Mouse (Mus musculus) G1E (cell line): ENCODE results near the gene Cask. TPM values are rescaled to one million over a fixed set of nuclear protein-coding genes. Genes with fewer than 3 reads are reported as not detected.

Experiments
- ATAC-seq: 2 replicates; pipeline ENCODE4 v1.8.0; 2016; ENCODE audit warnings: mild to moderate bottlenecking; ENCODE audit not compliant: insufficient number of reproducible peaks, poor library complexity, low FRiP score, severe bottlenecking; ENCODE audit errors: extremely low read depth
- DNase-seq: peaks from one replicate; pipeline ENCODE4 v3.0.0; 2012; ENCODE audit warnings: low spot score
- H3K27me3 ChIP-seq: 2 replicates; pipeline ENCODE4 v1.6.1; 2012; ENCODE audit warnings: mild to moderate bottlenecking, low read length, inconsistent platforms; ENCODE audit not compliant: insufficient read depth
- H3K36me3 ChIP-seq: replicated peaks from 2 replicates; pipeline ENCODE3; 2012; ENCODE audit warnings: mild to moderate bottlenecking, inconsistent platforms
- H3K4me1 ChIP-seq: 2 replicates; pipeline ENCODE4 v1.6.1; 2012; ENCODE audit warnings: low read depth, low read length, inconsistent platforms, mixed read lengths; ENCODE audit not compliant: insufficient read depth
- H3K4me3 ChIP-seq: 2 replicates; pipeline ENCODE4 v1.5.1; 2012; ENCODE audit warnings: low read depth, mild to moderate bottlenecking, inconsistent platforms, low read length, moderate library complexity, mixed read lengths
- H3K9me3 ChIP-seq: replicated peaks from 2 replicates; pipeline ENCODE4 v1.6.1; 2012; ENCODE audit warnings: inconsistent platforms
- CTCF ChIP-seq: IDR thresholded peaks from 2 replicates; pipeline ENCODE4 v1.5.1; 2012; ENCODE audit warnings: low read depth, low read length, inconsistent platforms, mixed read lengths
- GATA1 ChIP-seq: IDR thresholded peaks from 2 replicates; pipeline ENCODE4 v1.6.1; 2012; ENCODE audit warnings: borderline replicate concordance, low read length, inconsistent platforms, mixed read lengths
- GATA2 ChIP-seq: IDR thresholded peaks from 2 replicates; pipeline ENCODE4 v1.6.1; 2012; ENCODE audit warnings: low read depth, low read length, inconsistent platforms, borderline replicate concordance
- POLR2AphosphoS5 ChIP-seq: IDR thresholded peaks from 2 replicates; pipeline ENCODE4 v1.6.1; 2012; ENCODE audit warnings: low read depth, low read length, inconsistent platforms; ENCODE audit not compliant: insufficient replicate concordance
- TAL1 ChIP-seq: conservative IDR thresholded peaks from 2 replicates; pipeline ENCODE4 v1.6.1; 2012; ENCODE audit warnings: low read depth, low read length, inconsistent platforms, mixed read lengths
- polyA plus RNA-seq: library from polyadenylated mRNA; stranded (reverse); fragments of >175 nt; gene quantifications from 2 replicates; pipeline ENCODE4 v1.2.3, GENCODE M21; 2012
- total RNA-seq, 2 experiments: library from RNA; stranded (forward) in 1 of 2; stranded (reverse) in 1 of 2; fragments of 200-1000 nt in 1 of 2; fragments of >200 nt in 1 of 2; fragmentation: Nextera tagmentation in 1 of 2; gene quantifications; 2 replicates each; pipeline ENCODE4 v1.2.3; 2014 to 2017

Cask gene
- 1.5 TPM in 1 of 2 replicates, not detected in the other for total RNA-seq (2014; fragmentation: Nextera tagmentation)
- 0.05 and 0.29 TPM in 2 replicates for total RNA-seq (2017)
- polyA plus RNA-seq = not detected in 2 replicates

DNA sequence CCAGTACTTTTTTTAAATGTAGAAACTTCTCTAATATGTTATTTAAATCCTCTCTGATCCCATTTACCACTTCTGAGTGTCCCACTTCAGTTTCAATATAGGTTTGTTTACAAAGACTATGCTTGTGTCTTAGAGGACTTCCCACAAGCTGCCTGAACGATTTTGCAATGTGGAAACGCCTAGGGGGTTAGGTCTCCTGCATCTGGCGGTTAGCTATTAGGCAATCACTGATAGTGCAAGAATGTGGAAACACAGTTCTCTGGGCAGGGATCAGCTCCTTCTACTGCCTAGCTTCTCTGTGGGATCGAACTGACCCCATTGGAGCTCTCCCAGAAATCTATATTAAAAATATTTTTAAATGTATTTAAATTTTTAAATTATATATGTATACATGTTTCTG lies at the start of gene Cask:
Cask (minus strand) TSS at position 83 of the 400 bp plus-strand sequence.
- Histone ChIP-seq H3K4me3 (no peak within 1 kb of the TSS), H3K36me3 (no peaks in the 10 kb centered on the region), H3K4me1 (no peaks in the 10 kb centered on the region), H3K27me3 (no peaks in the 10 kb centered on the region), H3K9me3 (peaks cover 4% of the 10 kb centered on the region)
- ATAC-seq (no peak), DNase-seq (no peak)
- TF ChIP-seq CTCF = no peak
- TF ChIP-seq GATA2 = no peak
- TF ChIP-seq POLR2AphosphoS5 = no peak
- no peak for TF ChIP-seq GATA1
- no peak for TF ChIP-seq TAL1

GRCm38 (mm10) chrX:13889976-13890375 lies 38.8 kb upstream of the Cask start:
- Histone ChIP-seq H3K4me3 (no peak overlapping the region), H3K27me3 (no peaks in the 10 kb centered on the region), H3K36me3 (no peaks in the 10 kb centered on the region), H3K9me3 (no peaks in the 10 kb centered on the region), H3K4me1 (no peaks in the 10 kb centered on the region)
- no peak for TF ChIP-seq POLR2AphosphoS5
- TF ChIP-seq TAL1 = no peak
- TF ChIP-seq GATA2 = no peak
- no peak for TF ChIP-seq CTCF
- no peak for TF ChIP-seq GATA1
- ATAC-seq = no peak
- no peak for DNase-seq

DNA sequence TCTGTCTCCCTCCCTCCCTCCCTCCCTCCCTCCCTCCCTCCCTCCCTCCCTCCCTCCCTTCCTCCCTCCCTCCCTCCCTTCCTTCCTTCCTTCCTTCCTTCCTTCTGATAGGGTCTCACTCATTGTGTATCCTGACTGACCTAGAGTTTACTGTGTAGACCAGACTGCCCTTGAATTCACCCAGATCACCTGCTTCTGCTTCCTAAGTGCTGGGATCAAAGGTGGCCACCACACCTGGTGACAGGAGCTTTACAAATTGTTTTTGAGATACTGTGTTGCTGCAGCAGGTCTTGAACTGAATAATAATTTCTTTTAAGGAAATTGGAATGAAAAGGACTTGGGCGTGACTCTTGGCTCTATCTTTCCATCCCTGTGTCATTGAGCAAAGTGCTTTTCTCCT lies 33.2 kb upstream of the Cask start:
- no peaks in the 10 kb centered on the region for H3K36me3 ChIP-seq
- DNase-seq = no peak
- no peak for ATAC-seq
- H3K9me3 ChIP-seq = no peaks in the 10 kb centered on the region
- H3K27me3 ChIP-seq = no peaks in the 10 kb centered on the region
- TF ChIP-seq POLR2AphosphoS5 (no peak), GATA2 (no peak), CTCF (no peak), GATA1 (no peak), TAL1 (no peak)
- H3K4me3 ChIP-seq = no peak overlapping the region
- H3K4me1 ChIP-seq = no peaks in the 10 kb centered on the region

DNA sequence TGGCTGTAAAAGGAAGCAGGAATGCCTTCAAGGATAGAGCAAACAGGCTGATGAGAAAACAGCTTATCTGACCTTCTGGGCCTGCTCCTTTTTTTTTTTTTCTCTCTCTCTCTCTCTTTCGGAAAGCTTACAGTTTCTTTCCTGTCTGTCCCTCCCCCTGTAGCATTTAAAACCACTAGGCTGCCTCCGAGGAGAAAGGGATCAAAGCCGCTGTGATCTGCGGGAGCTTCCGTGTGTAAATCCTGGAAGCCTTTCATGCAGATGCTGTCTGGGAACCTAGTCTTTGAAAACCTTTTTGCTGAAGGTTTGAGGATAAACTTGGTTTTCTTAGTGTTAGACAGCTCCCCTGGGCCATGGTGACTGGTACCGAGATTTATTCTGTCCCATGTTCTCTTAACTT lies 30.8 kb upstream of the Cask start:
- Histone ChIP-seq H3K4me1 (no peaks in the 10 kb centered on the region), H3K36me3 (no peaks in the 10 kb centered on the region), H3K27me3 (no peaks in the 10 kb centered on the region), H3K9me3 (no peaks in the 10 kb centered on the region), H3K4me3 (no peak overlapping the region)
- TF ChIP-seq GATA2 (no peak), TAL1 (no peak), GATA1 (no peak), POLR2AphosphoS5 (no peak), CTCF (no peak)
- no peak for ATAC-seq
- no peak for DNase-seq

DNA sequence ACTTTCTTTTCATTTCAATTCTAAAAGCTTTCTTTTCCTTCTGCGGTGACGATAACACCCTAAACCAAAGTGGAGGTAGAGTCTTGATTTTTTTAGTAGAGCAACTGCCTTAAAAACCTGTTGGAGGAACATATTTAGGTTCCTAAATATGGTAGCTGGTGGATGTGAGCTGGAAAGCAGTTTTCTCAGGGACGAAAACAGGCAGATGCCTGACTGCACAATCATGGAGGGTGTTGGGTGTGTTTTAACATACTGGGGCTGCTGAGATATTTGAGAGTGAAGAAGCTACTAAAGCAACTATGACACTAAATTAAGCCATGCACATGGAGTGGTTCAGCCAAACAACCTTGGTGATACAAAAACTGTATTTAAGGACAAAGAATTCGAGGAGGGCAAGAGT lies 9.0 kb upstream of the Cask start:
- Histone ChIP-seq H3K27me3 (no peaks in the 10 kb centered on the region), H3K4me3 (no peak overlapping the region), H3K4me1 (no peaks in the 10 kb centered on the region), H3K9me3 (no peaks in the 10 kb centered on the region), H3K36me3 (no peaks in the 10 kb centered on the region)
- DNase-seq = no peak
- ATAC-seq = no peak
- no peak for TF ChIP-seq GATA2
- no peak for TF ChIP-seq CTCF
- TF ChIP-seq GATA1 = no peak
- TF ChIP-seq POLR2AphosphoS5 = no peak
- TF ChIP-seq TAL1 = no peak

- no peak for TF ChIP-seq GATA1
- TF ChIP-seq POLR2AphosphoS5 = no peak
- TF ChIP-seq CTCF = no peak
- no peak for TF ChIP-seq GATA2
- TF ChIP-seq TAL1 = no peak
- Histone ChIP-seq H3K36me3 (no peaks in the 10 kb centered on the region), H3K4me3 (no peak overlapping the region), H3K4me1 (no peaks in the 10 kb centered on the region), H3K27me3 (no peaks in the 10 kb centered on the region), H3K9me3 (no peaks in the 10 kb centered on the region)
- DNase-seq = no peak
- no peak for ATAC-seq
Observed at GRCm38 (mm10) chrX:13859051-13859450, 7.9 kb upstream of the Cask start.
